Comparison of ENCODE assay signal across 15 mouse cellular contexts in genomic region chr5:36895621-36896573, GRCm38 (mm10). TPM values are rescaled to one million over a fixed set of nuclear protein-coding genes. Genes with fewer than 3 reads are reported as not detected.
A peak's percentile ranks its signal among the peaks of the same experiment; 100 is the strongest.
DNase-seq lines count a peak whose midpoint lies in the region; ATAC-seq and TF ChIP-seq lines count a peak whose summit lies in the region.
"Had no signal": no experiment of that assay in that cellular context is flagged by ENCODE, and none has a peak within 500 bp of the region (broad histone marks: within the 10 kb centered on the region; RNA-seq: fewer than 3 reads in every experiment).

No protein-coding gene starts in this region.

- no peak for TF ChIP-seq CTCF in forebrain, postnatal 0 days (IDR thresholded peaks at IDR 0.05; ENCODE audit: low read depth)
- no peak for TF ChIP-seq CTCF in lung, embryonic 14.5 days (IDR thresholded peaks at IDR 0.05; ENCODE audit: low read depth)
- TF ChIP-seq CTCF in lung, adult 2 months (IDR thresholded peaks at IDR 0.05; ENCODE audit: insufficient read depth, low read length) = no peak

- TF ChIP-seq POLR2A in lung, adult 2 months (IDR thresholded peaks at IDR 0.05; ENCODE audit: borderline replicate concordance, extremely low read depth, low read depth, low read length) = no peak

- DNase-seq in forebrain, postnatal 0 days = no peak
- no peak for DNase-seq in forebrain, embryonic 10.5 days (ENCODE audit: extremely low spot score, low spot score)
- peak; percentile 18 for DNase-seq in lung, embryonic 14.5 days
- no peak for DNase-seq in lung, adult 2 months
- no peak for DNase-seq in embryonic facial prominence, embryonic 14.5 days (ENCODE audit: low spot score)
- peak; percentile 48 for DNase-seq in retina, embryonic 14.5 days (ENCODE audit: low spot score)
- no peak for DNase-seq in urinary bladder, postnatal 36 days (ENCODE audit: low spot score in 2 of 2)
- DNase-seq: adrenal gland, postnatal 10 days; heart, adult 2 months; liver, embryonic 13.5 days; lung, postnatal 36 days; right cerebral cortex, postnatal 14 days; thymus, postnatal 14 days had no signal

- H3K9me3 ChIP-seq in forebrain, postnatal 0 days (ENCODE audit: low read length) = no peaks in the 10 kb centered on the region
- no peaks in the 10 kb centered on the region for H3K9me3 ChIP-seq in forebrain, embryonic 10.5 days
- H3K9me3 ChIP-seq in lung, embryonic 14.5 days (ENCODE audit: low read depth, low read length) = no peaks in the 10 kb centered on the region
- no peaks in the 10 kb centered on the region for H3K9me3 ChIP-seq in embryonic facial prominence, embryonic 14.5 days (ENCODE audit: control insufficient read depth, low read length)
- H3K9me3 ChIP-seq: hindbrain, embryonic 15.5 days; liver, embryonic 13.5 days had no signal

- ATAC-seq in forebrain, postnatal 0 days = 0 out of 2 replicates have a peak, but pooled peaks have one; percentile 8
- no peak for ATAC-seq in lung, embryonic 14.5 days (ENCODE audit: insufficient read depth)
- ATAC-seq in embryonic facial prominence, embryonic 14.5 days (ENCODE audit: low read depth) = peak; percentile 31; the same call in 1 of the 2 replicates
- ATAC-seq: Patski had no signal

- H3K9ac ChIP-seq in forebrain, postnatal 0 days = no peak overlapping the region
- H3K9ac ChIP-seq in lung, embryonic 14.5 days = no peak overlapping the region
- H3K9ac ChIP-seq in embryonic facial prominence, embryonic 14.5 days (ENCODE audit: low read depth, low read length) = no peak overlapping the region
- H3K9ac ChIP-seq: hindbrain, embryonic 15.5 days; liver, embryonic 13.5 days had no signal

- H3K27me3 ChIP-seq in forebrain, postnatal 0 days (ENCODE audit: insufficient read depth, low read length) = no peaks in the 10 kb centered on the region
- no peaks in the 10 kb centered on the region for H3K27me3 ChIP-seq in forebrain, embryonic 10.5 days (ENCODE audit: poor library complexity, severe bottlenecking)
- H3K27me3 ChIP-seq in lung, embryonic 14.5 days (ENCODE audit: insufficient read depth, low read length) = no peaks in the 10 kb centered on the region
- H3K27me3 ChIP-seq in embryonic facial prominence, embryonic 14.5 days (replicated peaks; ENCODE audit: control insufficient read depth, insufficient read depth, low read length) = peaks cover 5% of the 10 kb centered on the region; the same call in 1 of the 2 replicates
- H3K27me3 ChIP-seq: hindbrain, embryonic 15.5 days; liver, embryonic 13.5 days had no signal

- peaks cover 17% of the 10 kb centered on the region for H3K4me1 ChIP-seq in forebrain, postnatal 0 days (ENCODE audit: insufficient read depth)
- peaks cover 13% of the 10 kb centered on the region for H3K4me1 ChIP-seq in forebrain, embryonic 10.5 days
- no peaks in the 10 kb centered on the region for H3K4me1 ChIP-seq in lung, embryonic 14.5 days (ENCODE audit: insufficient read depth)
- no peaks in the 10 kb centered on the region for H3K4me1 ChIP-seq in lung, adult 2 months (ENCODE audit: control insufficient read depth, insufficient read depth, low read length)
- no peaks in the 10 kb centered on the region for H3K4me1 ChIP-seq in embryonic facial prominence, embryonic 14.5 days (ENCODE audit: control insufficient read depth, insufficient read depth, low read length)
- H3K4me1 ChIP-seq: liver, embryonic 13.5 days had no signal

- H3K27ac ChIP-seq in forebrain, postnatal 0 days (ENCODE audit: low read depth, low read length) = no peak overlapping the region
- H3K27ac ChIP-seq in forebrain, embryonic 10.5 days = no peak overlapping the region
- no peak overlapping the region for H3K27ac ChIP-seq in lung, embryonic 14.5 days (ENCODE audit: low read depth)
- no peak overlapping the region for H3K27ac ChIP-seq in embryonic facial prominence, embryonic 14.5 days (replicated peaks; ENCODE audit: low read depth, low read length)
- H3K27ac ChIP-seq: heart, adult 2 months; hindbrain, embryonic 15.5 days; liver, embryonic 13.5 days had no signal

- no peak overlapping the region for H3K4me2 ChIP-seq in forebrain, postnatal 0 days (ENCODE audit: low read depth)
- H3K4me2 ChIP-seq in lung, embryonic 14.5 days = no peak overlapping the region
- no peak overlapping the region for H3K4me2 ChIP-seq in embryonic facial prominence, embryonic 14.5 days (ENCODE audit: low read depth, low read length)
- H3K4me2 ChIP-seq: hindbrain, embryonic 15.5 days; liver, embryonic 13.5 days had no signal

- WGBS in forebrain, postnatal 0 days = 82% methylated on average over 10 of the region's 10 CpGs
- WGBS in forebrain, embryonic 10.5 days = 86% methylated on average over 10 of the region's 10 CpGs
- 70% methylated on average over 10 of the region's 10 CpGs for WGBS in lung, embryonic 14.5 days
- WGBS in lung, adult 2 months = 75% methylated on average over 10 of the region's 10 CpGs
- WGBS in embryonic facial prominence, embryonic 14.5 days = 85% methylated on average over 10 of the region's 10 CpGs

- H3K4me3 ChIP-seq in forebrain, postnatal 0 days (ENCODE audit: low read depth, low read length) = no peak overlapping the region
- H3K4me3 ChIP-seq in forebrain, embryonic 10.5 days = no peak overlapping the region
- H3K4me3 ChIP-seq in lung, embryonic 14.5 days (ENCODE audit: low read depth, low read length) = no peak overlapping the region
- H3K4me3 ChIP-seq in lung, adult 2 months (replicated peaks; ENCODE audit: extremely low read depth, low read depth, low read length) = no peak overlapping the region
- no peak overlapping the region for H3K4me3 ChIP-seq in embryonic facial prominence, embryonic 14.5 days (ENCODE audit: low read depth, low read length)
- H3K4me3 ChIP-seq: heart, adult 2 months; hindbrain, embryonic 15.5 days; liver, embryonic 13.5 days had no signal

- H3K36me3 ChIP-seq in forebrain, postnatal 0 days (ENCODE audit: insufficient read depth) = no peaks in the 10 kb centered on the region
- H3K36me3 ChIP-seq in forebrain, embryonic 10.5 days (replicated peaks) = no peaks in the 10 kb centered on the region
- no peaks in the 10 kb centered on the region for H3K36me3 ChIP-seq in lung, embryonic 14.5 days (ENCODE audit: insufficient read depth)
- H3K36me3 ChIP-seq in embryonic facial prominence, embryonic 14.5 days (ENCODE audit: control insufficient read depth, insufficient read depth, low read length) = no peaks in the 10 kb centered on the region
- H3K36me3 ChIP-seq: hindbrain, embryonic 15.5 days; liver, embryonic 13.5 days had no signal

RNA-seq across cellular contexts. Expression of gene Ppp2r2c, which starts 27.6 kb away (rescaled TPM):
- total RNA-seq in forebrain, postnatal 0 days (2014; rRNA removed) = 171 and 177 TPM in 2 replicates
- 75.5 and 96.1 TPM in 2 replicates for polyA plus RNA-seq in forebrain, postnatal 0 days (2015; fragmentation: Nextera tagmentation; extraction: Ambion mirVana)
- polyA plus RNA-seq in forebrain, embryonic 10.5 days (2016; fragmentation: Nextera tagmentation; extraction: Ambion mirVana) = 0.68 and 0.78 TPM in 2 replicates
- polyA plus RNA-seq in lung, embryonic 14.5 days (2014; fragmentation: Nextera tagmentation; extraction: Ambion mirVana) = 0.07 and 0.22 TPM in 2 replicates
- 2.9 and 5.2 TPM in 2 replicates for polyA plus RNA-seq in lung, adult 2 months (2012; rRNA removed)
- polyA plus RNA-seq in embryonic facial prominence, embryonic 14.5 days (2014; fragmentation: Nextera tagmentation; extraction: Ambion mirVana) = 2.9 and 3.1 TPM in 2 replicates

Comparison
In these comparisons a context has a peak if more than half of its experiments do, and no peak if none do; other contexts are left out.
1. DNase-seq: peak in lung, embryonic 14.5 days (single experiment) and retina, embryonic 14.5 days (single experiment); none in forebrain, postnatal 0 days (single experiment), forebrain, embryonic 10.5 days (single experiment), lung, adult 2 months (single experiment), embryonic facial prominence, embryonic 14.5 days (single experiment) and urinary bladder, postnatal 36 days (0 of 2).
2. RNA of gene Ppp2r2c, which starts 27.6 kb away (polyA plus RNA-seq): 75.5 to 96.1 TPM in forebrain, postnatal 0 days; 2.9 to 5.2 TPM in lung, adult 2 months, 2.9 to 3.1 TPM in embryonic facial prominence, embryonic 14.5 days, 0.68 to 0.78 TPM in forebrain, embryonic 10.5 days and 0.07 to 0.22 TPM in lung, embryonic 14.5 days; every median in the first group is over 10 times any median in the second.